Mouse (Mus musculus): ENCODE results near the gene Kpna1.

GRCm38 (mm10) chr16:36054920-36055319 is 76.4 kb downstream of the Kpna1 start:
- TF ChIP-seq CTCF (IDR thresholded peaks at IDR 0.05; ENCODE audit: control insufficient read depth, insufficient read depth, insufficient read length) = no peak
- no peak for TF ChIP-seq MAX (IDR thresholded peaks at IDR 0.05)

Measured in C2C12 (cell line).